Mouse (Mus musculus): ENCODE data around the gene Ccnd3.
A peak's percentile ranks its signal among the peaks of the same experiment; 100 is the strongest.

Gene Ccnd3

DNA sequence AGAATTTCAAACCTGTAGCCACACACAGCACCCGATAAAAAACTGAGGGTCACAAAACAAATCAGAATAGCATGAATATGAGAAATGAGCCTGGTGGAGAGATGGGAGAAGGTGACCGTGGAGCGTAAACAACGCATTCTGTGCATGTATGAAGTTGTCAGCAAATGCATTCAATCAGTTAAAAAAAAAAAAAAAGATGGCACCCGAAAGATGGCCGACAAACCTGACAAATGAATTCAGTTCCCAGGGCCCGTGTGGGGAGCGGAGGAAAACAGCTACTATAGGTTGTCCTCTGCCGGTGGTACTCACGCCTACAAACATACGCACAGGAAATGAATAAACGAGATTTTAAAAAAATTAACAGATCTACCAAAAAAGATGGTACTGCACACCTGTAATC, 40.3 kb downstream of the Ccnd3 start:
- DNase-seq (ENCODE audit: low spot score in 2 of 2): no peak

DNA sequence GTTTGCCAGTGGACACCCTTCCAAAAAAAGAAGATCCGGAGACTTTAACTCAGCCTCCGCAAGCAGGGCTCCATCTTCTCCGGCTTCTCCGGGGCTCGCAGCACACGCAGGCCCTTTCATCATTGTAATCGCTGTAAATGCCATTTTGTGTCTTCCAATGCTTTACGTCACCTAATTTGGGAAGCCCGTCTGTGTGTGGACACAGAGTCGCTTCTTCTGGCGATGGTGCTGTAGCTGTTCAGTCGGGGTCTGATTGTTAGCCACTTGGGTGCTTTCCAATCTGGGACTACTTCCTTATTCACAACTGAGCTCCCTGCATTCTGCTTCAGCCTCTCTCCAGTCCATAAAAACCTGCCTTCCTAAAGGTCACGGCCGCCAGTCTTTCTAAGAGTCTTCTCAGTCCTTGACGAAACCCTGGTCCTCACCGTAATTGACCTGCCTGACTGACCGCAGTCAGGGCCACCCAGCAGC, 41.0 kb downstream of the Ccnd3 start:
- DNase-seq (ENCODE audit: low spot score in 2 of 2): no peak

GRCm38 (mm10) chr17:47551049-47551448, 46.2 kb downstream of the Ccnd3 start:
- DNase-seq (ENCODE audit: low spot score in 2 of 2): no peak

- no peak for DNase-seq (ENCODE audit: low spot score in 2 of 2)
Measured at GRCm38 (mm10) chr17:47552994-47553393, 48.1 kb downstream of the Ccnd3 start.

DNA sequence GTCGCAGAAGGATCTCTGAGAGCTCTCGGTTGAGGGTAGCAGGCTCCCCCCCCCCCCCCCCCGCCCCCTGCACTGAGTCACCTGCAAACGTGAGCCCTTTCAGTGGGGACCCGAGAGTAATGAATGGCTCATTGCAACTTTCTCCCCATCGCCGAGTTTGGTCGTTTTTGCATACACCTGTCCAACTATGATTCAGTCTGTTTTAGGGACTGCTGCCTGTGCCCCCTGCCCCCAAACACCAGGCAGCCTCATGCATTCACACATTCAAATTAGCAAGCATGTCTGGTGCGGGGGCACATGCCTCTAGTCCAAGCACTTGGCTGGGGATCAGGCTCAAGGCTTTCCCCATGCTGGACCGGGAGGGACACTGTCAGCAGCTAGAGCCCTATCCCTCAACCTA, 49.8 kb downstream of the Ccnd3 start:
- no peak for DNase-seq (ENCODE audit: low spot score in 2 of 2)

GRCm38 (mm10) chr17:47557179-47557578, 52.3 kb downstream of the Ccnd3 start:
- DNase-seq (ENCODE audit: low spot score in 2 of 2): no peak

DNA sequence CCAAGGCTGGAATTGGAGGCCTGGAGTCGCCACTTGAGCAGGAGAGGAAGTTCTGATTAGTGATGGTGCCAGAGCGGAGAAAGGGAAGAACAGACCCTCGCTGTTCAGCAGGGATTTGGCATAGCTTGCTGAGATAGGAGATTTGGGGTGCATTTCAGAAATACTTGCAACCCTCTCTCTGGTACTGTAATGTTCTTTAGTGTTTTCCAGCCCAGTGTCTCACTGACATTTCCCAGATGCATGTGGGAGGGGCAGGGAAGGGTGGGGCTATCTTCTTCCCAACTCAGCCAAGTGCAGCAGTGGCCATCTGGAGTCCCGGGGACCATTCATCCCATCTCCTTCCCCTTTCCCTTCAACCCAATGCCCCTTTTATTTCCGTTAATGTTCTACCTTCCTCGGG, 54.9 kb downstream of the Ccnd3 start:
- no peak for DNase-seq (ENCODE audit: low spot score in 2 of 2)

- no peak for DNase-seq (ENCODE audit: low spot score in 2 of 2)
Measured at GRCm38 (mm10) chr17:47562875-47563274, 58.0 kb downstream of the Ccnd3 start.

- no peak for DNase-seq (ENCODE audit: low spot score in 2 of 2)
Measured at GRCm38 (mm10) chr17:47564612-47565011, 59.8 kb downstream of the Ccnd3 start.

- DNase-seq (ENCODE audit: low spot score in 2 of 2): no peak
Measured at GRCm38 (mm10) chr17:47566133-47566532, 61.3 kb downstream of the Ccnd3 start.

DNA sequence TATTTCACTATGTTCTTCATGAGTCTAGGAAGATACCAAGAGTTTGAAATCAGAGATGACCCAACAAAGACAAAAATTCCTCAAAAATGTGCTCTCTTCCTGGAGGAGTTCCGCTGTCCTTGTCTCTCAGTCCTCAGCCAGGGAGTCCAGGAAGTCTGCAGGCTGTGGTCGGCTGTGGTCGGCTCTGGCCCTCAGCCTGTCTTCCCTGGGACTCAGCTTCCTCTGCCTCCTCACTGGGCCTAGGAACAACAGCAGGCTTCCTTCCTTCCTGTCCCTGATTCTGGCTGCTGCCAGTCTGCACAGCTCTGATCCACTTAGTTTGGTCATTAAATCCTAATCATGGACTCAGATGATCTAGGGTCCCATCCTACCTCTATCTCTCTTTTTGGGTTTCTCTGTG, 62.4 kb downstream of the Ccnd3 start:
- no peak for DNase-seq (ENCODE audit: low spot score in 2 of 2)

DNA sequence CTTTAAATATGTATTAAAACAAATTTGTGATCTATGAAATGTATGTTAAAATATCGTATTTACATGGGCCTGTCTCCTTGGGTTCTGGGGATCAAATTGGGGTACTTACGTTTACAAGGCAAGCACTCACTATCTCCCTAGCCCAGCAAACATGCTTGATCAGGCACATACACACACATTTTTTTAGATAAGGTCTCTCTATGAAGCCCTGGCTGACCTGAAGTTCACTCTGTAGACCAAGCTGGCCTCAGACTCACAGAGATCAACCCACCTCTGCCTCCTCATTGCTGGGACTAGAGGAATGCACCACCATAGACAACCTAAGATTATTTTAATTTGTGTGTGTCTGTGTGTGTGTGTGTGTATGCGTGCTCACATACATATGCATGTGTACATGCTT, 63.5 kb downstream of the Ccnd3 start:
- DNase-seq (ENCODE audit: low spot score in 2 of 2): peak in 1 of 2 experiments; percentile 40

- no peak for DNase-seq (ENCODE audit: low spot score in 2 of 2)
Measured at GRCm38 (mm10) chr17:47568951-47569527, 64.2 kb downstream of the Ccnd3 start.

GRCm38 (mm10) chr17:47571621-47572020, 66.8 kb downstream of the Ccnd3 start:
- DNase-seq (ENCODE audit: low spot score in 2 of 2): no peak

- DNase-seq (ENCODE audit: low spot score in 2 of 2): no peak
Measured at GRCm38 (mm10) chr17:47572436-47572835, 67.6 kb downstream of the Ccnd3 start.

DNA sequence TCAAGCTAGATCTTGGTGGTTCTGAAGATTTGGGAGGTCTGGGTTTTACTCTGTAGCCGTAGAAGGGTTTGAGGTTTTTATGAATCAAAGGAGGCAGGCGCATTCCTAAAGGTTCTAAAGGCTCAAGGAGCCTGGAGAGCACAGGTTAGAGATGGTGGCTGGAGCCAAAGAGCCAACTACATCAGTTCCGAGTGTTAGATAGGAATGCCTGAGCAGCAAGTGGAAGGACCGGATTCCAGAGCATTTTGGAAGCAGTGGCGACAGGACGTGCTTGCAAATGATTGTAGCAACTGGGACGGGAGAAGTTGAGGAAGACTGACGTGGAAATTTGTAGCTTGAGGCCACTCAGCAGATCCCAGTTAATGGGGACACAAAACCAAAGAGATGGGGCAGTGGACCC, 69.2 kb downstream of the Ccnd3 start:
- no peak for DNase-seq (ENCODE audit: low spot score in 2 of 2)

DNA sequence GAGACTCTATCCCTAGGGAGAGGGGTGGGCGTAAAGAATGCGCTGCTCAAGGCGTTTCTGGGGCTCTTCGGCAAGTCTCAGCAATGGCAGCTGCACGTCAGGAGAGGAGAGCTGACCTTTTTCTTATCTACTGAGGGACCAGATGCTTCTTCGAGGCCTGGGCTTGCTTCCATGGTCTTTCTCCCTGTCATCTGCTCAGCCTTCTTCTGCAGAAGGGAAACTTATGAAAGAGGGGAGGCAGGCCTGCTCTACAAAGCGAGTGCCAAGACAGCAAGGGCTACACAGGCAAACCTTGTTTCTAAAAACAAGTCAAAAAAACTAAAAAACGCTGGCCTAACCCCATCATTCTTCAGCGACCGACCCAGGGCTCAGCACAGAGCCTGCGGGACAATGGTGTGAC, 70.0 kb downstream of the Ccnd3 start:
- DNase-seq (ENCODE audit: low spot score in 2 of 2): no peak

GRCm38 (mm10) chr17:47578655-47579054, 73.8 kb downstream of the Ccnd3 start:
- DNase-seq (ENCODE audit: low spot score in 2 of 2): peak in 1 of 2 experiments; percentile 51

GRCm38 (mm10) chr17:47580962-47581361, 76.1 kb downstream of the Ccnd3 start:
- DNase-seq (ENCODE audit: low spot score in 2 of 2): no peak

DNA sequence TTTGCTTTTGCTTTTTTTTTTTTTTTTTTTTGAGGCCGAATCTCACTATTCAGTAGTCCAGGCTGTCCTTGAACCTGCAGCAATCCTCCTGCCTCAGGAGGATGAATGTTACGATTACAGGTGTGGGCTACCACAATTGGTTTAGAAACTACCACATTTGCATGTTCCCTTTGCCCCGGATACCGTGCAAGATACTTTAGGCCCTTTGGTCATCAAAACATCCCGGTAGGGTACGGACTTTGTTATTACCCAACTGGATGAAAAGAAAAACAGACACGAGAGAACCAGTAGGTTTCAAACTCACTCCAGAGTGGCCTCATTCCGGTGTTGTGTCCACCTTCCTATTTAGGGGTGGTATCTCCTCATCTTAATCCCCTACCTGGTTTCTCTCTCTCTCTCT, 83.7 kb downstream of the Ccnd3 start:
- no peak for DNase-seq (ENCODE audit: low spot score in 2 of 2)

DNA sequence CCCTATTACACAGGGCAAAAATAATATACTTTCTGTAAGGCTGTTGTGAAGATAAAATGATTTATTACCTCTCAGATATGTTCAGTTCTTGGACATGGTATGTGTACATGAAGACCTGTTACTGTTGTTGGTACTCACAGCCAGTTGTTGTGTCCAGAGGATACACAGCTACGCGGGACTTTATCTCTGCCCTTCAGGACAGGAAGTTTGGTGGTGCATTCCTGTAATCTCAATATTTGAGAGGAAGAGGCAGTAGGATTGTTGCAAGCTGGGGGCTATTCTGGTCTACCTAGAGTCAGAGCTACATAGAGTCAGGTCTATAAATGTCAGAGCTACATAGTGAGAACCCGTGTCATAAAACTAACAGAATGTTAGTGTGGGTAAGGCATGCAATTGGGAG, 86.2 kb downstream of the Ccnd3 start:
- no peak for DNase-seq (ENCODE audit: low spot score in 2 of 2)

DNA sequence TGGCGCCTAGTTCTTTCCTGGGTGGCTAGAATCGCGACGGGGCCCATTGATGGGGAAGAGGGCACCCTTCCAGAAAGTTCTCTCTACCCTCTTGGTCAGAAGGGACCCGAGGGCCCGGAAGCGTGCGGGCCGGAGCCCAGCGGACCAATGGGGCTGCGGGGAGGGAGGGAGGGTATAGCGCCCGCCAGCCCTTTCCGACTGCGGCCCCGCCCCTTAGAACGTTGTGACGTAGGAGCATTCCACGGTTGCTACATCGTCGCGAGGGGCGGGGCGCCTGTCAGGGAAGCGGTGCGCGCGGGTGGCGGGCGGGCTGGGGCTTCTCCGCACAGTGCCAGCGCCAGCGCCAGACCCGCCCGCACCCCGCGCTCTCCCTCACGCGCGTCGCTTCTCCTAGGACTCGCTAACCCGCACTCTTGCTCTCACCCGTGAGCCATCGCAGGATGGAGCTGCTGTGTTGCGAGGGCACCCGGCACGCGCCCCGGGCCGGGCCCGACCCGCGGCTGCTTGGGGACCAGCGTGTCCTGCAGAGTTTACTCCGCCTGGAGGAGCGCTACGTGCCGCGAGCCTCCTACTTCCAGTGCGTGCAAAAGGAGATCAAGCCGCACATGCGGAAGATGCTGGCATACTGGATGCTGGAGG, 88.5 kb downstream of the Ccnd3 start:
- DNase-seq (ENCODE audit: low spot score in 2 of 2): peak; percentile 98 to 99

DNA sequence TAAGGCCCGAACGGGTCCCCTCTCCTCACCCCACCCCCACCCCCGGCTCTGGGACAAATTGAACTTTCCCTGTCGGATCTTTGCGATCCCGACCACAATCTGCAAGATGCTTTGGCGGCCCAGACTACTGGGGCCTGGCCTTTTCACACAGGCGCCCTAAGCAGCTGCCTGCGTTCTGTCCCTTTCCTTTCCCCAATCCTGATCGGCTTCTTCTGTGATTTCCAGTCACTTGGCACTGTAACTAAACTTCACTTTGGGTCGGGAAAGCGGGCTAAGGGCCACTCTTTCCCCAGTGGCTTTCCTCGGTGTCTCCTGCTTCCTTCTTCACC, 89.0 kb downstream of the Ccnd3 start:
- peak in 1 of 2 experiments; percentile 74 for DNase-seq (ENCODE audit: low spot score in 2 of 2)

All from spleen, postnatal 4 days (tissue).